Mouse (Mus musculus) cortical plate, adult 2 months (tissue): ENCODE results near the gene Kbtbd13. TPM values are rescaled to one million over a fixed set of nuclear protein-coding genes. Genes with fewer than 3 reads are reported as not detected.

Source experiments
- H3K27ac ChIP-seq: fragments of 200-500 bp; 2 replicates; pipeline ENCODE4 v1.5.1; 2012; ENCODE audit warnings: low read length, control low read depth, inconsistent platforms; ENCODE audit not compliant: insufficient read depth
- H3K4me1 ChIP-seq: fragments of 200-500 bp; 2 replicates; pipeline ENCODE4 v1.6.1; 2011; ENCODE audit warnings: low read length; ENCODE audit not compliant: control insufficient read depth, insufficient read depth
- H3K4me3 ChIP-seq: fragments of 200-500 bp; 2 replicates; pipeline ENCODE4 v1.5.1; 2011; ENCODE audit warnings: mild to moderate bottlenecking, low read length, control low read depth; ENCODE audit not compliant: insufficient read depth
- CTCF ChIP-seq: fragments of 200-500 bp; IDR thresholded peaks from 2 replicates; pipeline ENCODE4 v1.5.1; 2011; ENCODE audit warnings: mild to moderate bottlenecking, control low read depth, low read length; ENCODE audit not compliant: insufficient read depth; ENCODE audit errors: extremely low read depth
- POLR2A ChIP-seq: fragments of 200-500 bp; IDR thresholded peaks from 2 replicates; pipeline ENCODE4 v1.6.1; 2011; ENCODE audit warnings: mild to moderate bottlenecking, low read length, control low read depth; ENCODE audit not compliant: insufficient read depth; ENCODE audit errors: extremely low read depth
- polyA plus RNA-seq: library from polyadenylated mRNA; depleted of rRNA; stranded (reverse); fragments of >200 nt; gene quantifications from 2 replicates; pipeline ENCODE4 v1.2.3, GENCODE M21; 2012

The Kbtbd13 gene
- polyA plus RNA-seq, 1 experiment, result 0.17 TPM

- no peak for TF ChIP-seq CTCF
- no peak within 1 kb of the TSS for H3K4me3 ChIP-seq
- H3K27ac ChIP-seq, result no peak within 1 kb of the TSS
- H3K4me1 ChIP-seq, result no peaks in the 10 kb centered on the region
Measured at GRCm38 (mm10) chr9:65422760-65423501, 31.5 kb upstream of the Kbtbd13 start, which contains the start of gene Slc51b. Gene Slc51b, minus strand, starts transcription at chr9:65422955.

- TF ChIP-seq POLR2A (no peak), CTCF (0 out of 2 replicates have a peak, but pooled peaks have one; percentile 2)
- Histone ChIP-seq H3K4me1 (no peaks in the 10 kb centered on the region), H3K4me3 (no peak overlapping the region), H3K27ac (no peak overlapping the region)
Measured at GRCm38 (mm10) chr9:65419633-65420032, 28.2 kb upstream of the Kbtbd13 start.

GRCm38 (mm10) chr9:65417738-65418137, 26.3 kb upstream of the Kbtbd13 start:
- no peak for TF ChIP-seq POLR2A
- peak; percentile 25 for TF ChIP-seq CTCF
- no peaks in the 10 kb centered on the region for H3K4me1 ChIP-seq
- no peak overlapping the region for H3K27ac ChIP-seq
- no peak overlapping the region for H3K4me3 ChIP-seq

GRCm38 (mm10) chr9:65411326-65411725, 19.9 kb upstream of the Kbtbd13 start:
- TF ChIP-seq POLR2A, result no peak
- TF ChIP-seq CTCF, result no peak
- no peak overlapping the region for H3K4me3 ChIP-seq
- no peaks in the 10 kb centered on the region for H3K4me1 ChIP-seq
- peak overlapping the region; percentile 15; the same call in 1 of the 2 replicates for H3K27ac ChIP-seq

GRCm38 (mm10) chr9:65410378-65410777, 18.9 kb upstream of the Kbtbd13 start:
- H3K27ac ChIP-seq, result no peak overlapping the region
- TF ChIP-seq POLR2A (no peak), CTCF (no peak)

DNA sequence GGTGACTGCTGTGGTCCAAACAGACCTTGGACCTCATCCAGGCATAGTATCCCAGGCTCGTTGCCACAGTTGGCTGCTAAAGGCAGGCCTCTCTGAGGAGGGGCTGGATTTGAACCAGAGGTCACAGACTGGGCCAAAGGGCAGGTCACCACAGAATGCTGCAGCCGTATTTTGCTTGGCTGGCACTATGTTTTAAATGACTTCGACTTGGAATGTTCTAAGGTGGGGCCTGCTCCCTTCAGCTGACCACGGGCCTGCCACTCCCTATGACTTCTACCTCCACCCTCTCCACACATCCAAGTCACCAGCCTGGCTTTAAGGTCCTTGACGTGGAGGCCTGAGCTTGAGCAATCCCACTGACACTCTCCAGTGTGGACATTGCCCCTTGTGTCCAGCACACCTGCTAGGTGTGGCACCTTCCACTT, 17.4 kb upstream of the Kbtbd13 start:
- peaks cover under 1% of the 10 kb centered on the region; the same call in 1 of the 2 replicates for H3K4me1 ChIP-seq
- TF ChIP-seq CTCF (no peak), POLR2A (no peak)
- no peak overlapping the region for H3K27ac ChIP-seq
- H3K4me3 ChIP-seq, result no peak overlapping the region

More at GRCm38 (mm10) chr9:65410378-65410777, 18.9 kb upstream of the Kbtbd13 start:
- no peaks in the 10 kb centered on the region for H3K4me1 ChIP-seq
- H3K4me3 ChIP-seq, result no peak overlapping the region

DNA sequence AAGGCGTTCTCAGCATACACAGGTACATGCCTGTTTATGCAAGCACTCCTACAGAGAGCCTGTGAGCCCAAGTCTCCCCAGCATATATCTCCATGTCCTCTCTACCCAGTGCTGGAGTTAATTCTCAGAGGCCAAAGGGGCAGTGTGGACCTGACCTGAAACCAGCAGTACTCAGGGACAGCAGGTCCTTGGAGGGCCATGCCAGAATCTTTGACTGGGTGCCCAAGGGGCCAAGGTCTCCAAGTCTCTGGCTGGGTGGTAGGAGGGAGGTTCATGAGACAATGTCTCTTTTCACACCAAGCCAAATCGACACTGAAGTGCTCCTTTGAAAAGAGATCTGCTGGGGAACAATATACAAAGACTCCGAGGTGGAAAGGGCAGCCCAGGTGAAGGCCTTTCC, 16.4 kb upstream of the Kbtbd13 start:
- Histone ChIP-seq H3K4me3 (no peak overlapping the region), H3K27ac (no peak overlapping the region), H3K4me1 (peaks cover 1% of the 10 kb centered on the region; the same call in 1 of the 2 replicates)
- TF ChIP-seq POLR2A, result no peak
- TF ChIP-seq CTCF, result no peak

DNA sequence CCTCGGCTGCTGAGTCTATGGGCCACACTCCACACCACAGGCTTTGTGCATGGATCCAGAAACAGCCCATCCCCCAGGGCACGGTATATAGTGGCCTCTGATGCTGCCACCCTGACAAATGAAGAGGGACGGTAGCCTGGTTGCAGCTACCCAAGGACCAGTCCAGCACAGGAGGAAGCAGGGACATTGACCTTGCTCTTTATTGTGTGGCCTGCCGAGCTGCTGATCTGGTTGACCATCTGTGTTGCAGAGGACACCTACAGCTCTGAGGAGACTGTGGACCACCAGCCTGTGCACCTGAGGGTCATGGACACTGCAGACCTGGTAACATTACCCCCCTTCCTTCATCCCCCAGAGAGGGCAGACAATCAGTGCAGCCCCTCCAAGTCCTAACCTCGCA, 15.9 kb upstream of the Kbtbd13 start:
- TF ChIP-seq CTCF (no peak), POLR2A (no peak)
- no peak overlapping the region for H3K4me3 ChIP-seq
- no peak overlapping the region for H3K27ac ChIP-seq
- peaks cover 1% of the 10 kb centered on the region; the same call in 1 of the 2 replicates for H3K4me1 ChIP-seq

- Histone ChIP-seq H3K4me3 (no peak overlapping the region), H3K4me1 (peaks cover 1% of the 10 kb centered on the region; the same call in 1 of the 2 replicates), H3K27ac (no peak overlapping the region)
- TF ChIP-seq POLR2A, result no peak
- no peak for TF ChIP-seq CTCF
Measured at GRCm38 (mm10) chr9:65405184-65405449, 13.7 kb upstream of the Kbtbd13 start.
